Mouse (Mus musculus) midbrain, embryonic 13.5 days (tissue): ENCODE results near the gene Tex26. TPM values are rescaled to one million over a fixed set of nuclear protein-coding genes. Genes with fewer than 3 reads are reported as not detected.

ENCODE experiments used
- ATAC-seq: fragments of 200-750 bp; cut with Nextera tagmentation; 2 replicates; pipeline ENCODE4 v1.8.0; 2017; ENCODE audit warnings: mild to moderate bottlenecking, moderate TSS enrichment, moderate library complexity
- H3K27ac ChIP-seq: fragments of 300-500 bp; sonication (generic); 2 replicates; pipeline ENCODE4 v1.5.1; 2015; ENCODE audit warnings: inconsistent platforms, mild to moderate bottlenecking, moderate library complexity
- H3K27me3 ChIP-seq: fragments of 300-500 bp; sonication (generic); 2 replicates; pipeline ENCODE4 v1.6.1; 2015; ENCODE audit warnings: mild to moderate bottlenecking, inconsistent platforms
- H3K36me3 ChIP-seq: fragments of 300-500 bp; sonication (generic); 2 replicates; pipeline ENCODE4 v1.6.1; 2015; ENCODE audit warnings: mild to moderate bottlenecking, inconsistent platforms
- H3K4me1 ChIP-seq: fragments of 300-500 bp; sonication (generic); replicated peaks from 2 replicates; pipeline ENCODE4 v1.6.1; 2015; ENCODE audit warnings: inconsistent platforms
- H3K4me2 ChIP-seq: fragments of 300-500 bp; sonication (generic); replicated peaks from 2 replicates; pipeline ENCODE4 v1.6.1; 2015; ENCODE audit warnings: moderate library complexity, mild to moderate bottlenecking, inconsistent platforms
- H3K4me3 ChIP-seq: fragments of 300-500 bp; sonication (generic); replicated peaks from 2 replicates; pipeline ENCODE4 v1.5.1; 2015; ENCODE audit warnings: mild to moderate bottlenecking, inconsistent platforms
- H3K9ac ChIP-seq: fragments of 300-500 bp; sonication (generic); replicated peaks from 2 replicates; pipeline ENCODE4 v1.6.1; 2015; ENCODE audit warnings: mild to moderate bottlenecking, inconsistent platforms
- H3K9me3 ChIP-seq: fragments of 300-500 bp; sonication (generic); 2 replicates; pipeline ENCODE4 v1.6.1; 2016; ENCODE audit warnings: mild to moderate bottlenecking, inconsistent platforms
- WGBS: fragments of 180-500 bp; shearing (Covaris S2); methylation state at CpG from one replicate; pipeline ENCODE4 v1.1.7; 2015; 5-methylcytosine and 5-hydroxymethylcytosine counted together
- polyA plus RNA-seq: library from polyadenylated mRNA; unstranded; fragments of >200 nt; fragmentation: Nextera tagmentation; extraction: Ambion mirVana; gene quantifications from 2 replicates; pipeline ENCODE4 v1.2.1, GENCODE M21; 2015

The Tex26 gene
- polyA plus RNA-seq, 1 experiment from 2014 or later, result 2.3 TPM

DNA sequence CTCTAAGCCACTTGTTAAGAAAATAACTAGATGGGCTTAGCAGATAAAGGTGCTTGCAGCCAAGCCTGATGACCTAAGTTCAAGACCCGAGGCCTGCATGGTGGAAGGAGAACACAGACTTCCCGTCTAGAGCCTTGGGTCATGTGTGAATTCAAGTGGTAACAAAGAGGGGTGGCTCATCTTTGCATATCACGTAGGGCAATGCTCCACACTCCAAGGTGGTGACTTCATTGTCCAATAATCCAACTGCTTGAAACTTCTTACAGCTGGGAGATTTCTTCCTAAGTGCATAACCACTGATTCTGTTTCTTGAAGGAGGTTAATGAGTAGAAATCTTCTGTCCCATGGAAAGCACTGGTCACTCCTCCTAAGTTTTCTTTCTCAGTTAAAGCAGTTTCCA is 22.6 kb downstream of the Tex26 start:
- WGBS, result 80% methylated on average over 3 of the region's 3 CpGs
- no peak for ATAC-seq
- no peak overlapping the region for H3K4me3 ChIP-seq

GRCm38 (mm10) chr5:149465305-149465704 is 25.8 kb downstream of the Tex26 start:
- H3K27me3 ChIP-seq, result 0 out of 2 replicates have a peak, but pooled peaks cover 3% of the 10 kb centered on the region
- no peak overlapping the region for H3K4me2 ChIP-seq
- WGBS, result 44% methylated on average over 5 of the region's 5 CpGs
- no peak overlapping the region for H3K4me3 ChIP-seq
- no peak overlapping the region for H3K27ac ChIP-seq
- ATAC-seq, result no peak
- H3K9me3 ChIP-seq, result no peaks in the 10 kb centered on the region
- no peaks in the 10 kb centered on the region for H3K36me3 ChIP-seq
- H3K4me1 ChIP-seq, result peaks cover 7% of the 10 kb centered on the region; the same call in 1 of the 2 replicates
- no peak overlapping the region for H3K9ac ChIP-seq

More for the DNA sequence above, 22.6 kb downstream of the Tex26 start:
- no peaks in the 10 kb centered on the region for H3K9me3 ChIP-seq
- H3K27me3 ChIP-seq, result 0 out of 2 replicates have a peak, but pooled peaks cover 3% of the 10 kb centered on the region
- no peak overlapping the region for H3K27ac ChIP-seq
- H3K36me3 ChIP-seq, result no peaks in the 10 kb centered on the region
- H3K4me2 ChIP-seq, result no peak overlapping the region
- H3K9ac ChIP-seq, result no peak overlapping the region
- peaks cover 16% of the 10 kb centered on the region; the same call in 1 of the 2 replicates for H3K4me1 ChIP-seq

DNA sequence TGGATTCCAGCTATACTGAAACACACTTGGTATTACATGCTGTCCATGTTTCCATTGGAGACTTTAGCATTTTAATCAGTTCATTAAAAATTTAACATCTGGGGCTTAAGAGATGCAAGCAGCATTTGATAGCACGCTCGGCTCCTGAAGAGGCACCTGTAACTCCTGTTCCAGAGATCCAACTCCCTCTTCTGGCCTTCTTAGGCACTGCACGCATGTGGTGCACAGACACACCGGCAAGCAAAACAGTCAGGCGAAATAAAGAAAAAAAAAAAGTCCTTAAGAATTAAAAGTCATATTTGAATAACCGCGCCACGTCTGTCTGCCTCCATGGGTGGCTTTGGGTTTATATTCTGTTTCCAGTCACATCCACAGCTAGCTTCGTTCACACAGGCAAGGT is 34.7 kb downstream of the Tex26 start:
- Histone ChIP-seq H3K4me3 (no peak overlapping the region), H3K36me3 (no peaks in the 10 kb centered on the region), H3K9ac (no peak overlapping the region), H3K9me3 (peaks cover 6% of the 10 kb centered on the region; the same call in 1 of the 2 replicates), H3K4me1 (no peaks in the 10 kb centered on the region), H3K4me2 (no peak overlapping the region), H3K27ac (no peak overlapping the region), H3K27me3 (no peaks in the 10 kb centered on the region)
- 94% methylated on average over 9 of the region's 9 CpGs for WGBS
- no peak for ATAC-seq

DNA sequence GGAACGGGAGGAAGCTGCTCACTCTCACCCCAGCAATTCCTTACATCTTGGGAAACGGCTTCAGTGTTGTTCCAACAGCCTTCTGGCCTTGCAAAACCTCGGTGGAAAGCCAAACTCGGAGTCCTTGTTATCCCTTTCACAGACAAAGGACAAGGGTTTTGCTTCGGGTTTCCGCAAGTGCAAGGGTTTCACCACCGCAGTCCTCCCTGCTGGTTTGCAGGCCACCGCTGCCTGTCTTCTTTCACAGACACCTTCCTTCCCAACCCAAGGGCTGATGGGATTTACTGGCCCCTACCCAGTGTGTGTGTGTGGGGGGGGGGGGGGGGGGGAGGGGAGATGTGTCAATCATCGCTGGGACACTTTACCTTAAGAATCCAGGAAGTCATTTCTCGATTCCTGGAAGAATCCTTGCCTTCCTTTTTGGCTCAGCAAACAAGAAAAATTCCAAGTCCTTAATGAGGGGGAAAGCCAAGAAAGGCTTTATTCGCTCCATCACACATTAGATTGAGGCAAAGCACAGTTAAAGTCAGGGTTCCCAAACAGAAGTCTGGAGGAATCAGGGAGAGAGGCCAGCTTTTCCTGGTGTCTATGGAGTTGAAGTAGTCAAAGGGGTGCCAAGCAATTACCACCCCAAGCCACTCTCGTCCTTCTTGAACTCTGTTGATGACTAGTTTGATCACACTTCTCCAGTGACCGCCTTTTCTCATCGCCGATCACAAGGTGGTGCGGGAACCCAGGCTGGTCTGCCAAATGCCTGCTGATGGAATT is 35.4 kb downstream of the Tex26 start:
- no peaks in the 10 kb centered on the region for H3K36me3 ChIP-seq
- H3K4me3 ChIP-seq, result no peak overlapping the region
- ATAC-seq, result no peak
- peaks cover 6% of the 10 kb centered on the region; the same call in 1 of the 2 replicates for H3K9me3 ChIP-seq
- no peak overlapping the region for H3K9ac ChIP-seq
- no peaks in the 10 kb centered on the region for H3K27me3 ChIP-seq
- WGBS, result 88% methylated on average over 16 of the region's 16 CpGs
- H3K27ac ChIP-seq, result no peak overlapping the region
- H3K4me1 ChIP-seq, result no peaks in the 10 kb centered on the region
- H3K4me2 ChIP-seq, result no peak overlapping the region

DNA sequence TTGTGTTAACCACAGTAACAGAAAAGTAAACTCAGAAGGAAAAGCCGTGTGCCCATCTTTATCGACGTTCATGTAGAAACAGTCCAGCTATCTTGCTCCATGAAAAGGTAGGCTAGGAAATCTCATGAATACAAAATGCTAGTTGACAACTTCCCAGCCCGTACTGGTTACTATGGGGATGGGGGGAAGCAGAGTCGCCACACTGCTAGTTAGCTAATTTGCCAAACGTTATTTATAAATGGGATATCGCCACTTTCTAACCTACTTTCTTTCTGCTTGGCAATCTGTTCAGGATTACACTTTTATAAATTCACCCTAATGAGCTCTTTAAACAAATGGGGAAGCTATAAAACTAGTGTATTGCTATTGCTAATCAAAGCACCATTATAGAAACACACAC is 42.5 kb downstream of the Tex26 start:
- Histone ChIP-seq H3K9ac (no peak overlapping the region), H3K4me1 (0 out of 2 replicates have a peak, but pooled peaks cover 4% of the 10 kb centered on the region), H3K9me3 (no peaks in the 10 kb centered on the region), H3K27me3 (peaks cover 13% of the 10 kb centered on the region; the same call in 1 of the 2 replicates), H3K4me3 (no peak overlapping the region), H3K4me2 (no peak overlapping the region), H3K27ac (no peak overlapping the region), H3K36me3 (no peaks in the 10 kb centered on the region)
- WGBS, result 87% methylated on average over 7 of the region's 7 CpGs
- no peak for ATAC-seq

DNA sequence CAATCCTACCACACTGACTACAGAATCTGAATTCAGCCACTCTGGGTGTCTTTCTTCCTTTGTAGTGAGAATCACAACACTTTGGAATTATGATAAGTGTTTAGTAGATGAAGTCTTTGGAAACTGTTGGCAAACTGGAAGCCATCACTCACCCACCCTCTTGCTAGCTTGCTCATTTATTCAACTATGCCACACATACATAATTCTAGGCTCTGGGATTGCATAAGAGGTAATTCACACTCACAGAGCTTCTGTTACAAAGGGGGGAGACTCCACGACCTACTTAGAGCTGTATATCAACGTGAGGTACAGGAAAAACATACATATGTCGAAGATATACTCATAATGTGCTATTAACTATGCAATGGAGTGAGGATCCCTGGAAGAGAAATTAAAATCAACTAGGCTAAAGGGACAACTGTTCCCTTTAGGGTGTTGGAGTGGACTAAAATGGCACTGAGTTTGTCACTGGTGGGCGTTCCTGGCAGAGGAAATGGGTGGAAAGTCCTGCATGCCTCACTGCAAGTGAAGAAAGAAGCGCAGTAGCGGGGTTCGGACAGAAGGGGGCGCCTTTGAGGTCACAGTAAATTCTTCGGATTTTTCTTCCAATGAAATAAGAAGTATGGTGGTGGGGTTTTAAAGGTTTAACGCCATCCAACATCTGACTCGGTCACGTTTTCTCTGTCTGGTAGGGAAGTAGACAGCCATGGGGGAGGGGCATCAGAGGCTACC is 44.0 kb downstream of the Tex26 start:
- 75% methylated on average over 12 of the region's 12 CpGs for WGBS
- ATAC-seq, result no peak
- H3K36me3 ChIP-seq, result no peaks in the 10 kb centered on the region

DNA sequence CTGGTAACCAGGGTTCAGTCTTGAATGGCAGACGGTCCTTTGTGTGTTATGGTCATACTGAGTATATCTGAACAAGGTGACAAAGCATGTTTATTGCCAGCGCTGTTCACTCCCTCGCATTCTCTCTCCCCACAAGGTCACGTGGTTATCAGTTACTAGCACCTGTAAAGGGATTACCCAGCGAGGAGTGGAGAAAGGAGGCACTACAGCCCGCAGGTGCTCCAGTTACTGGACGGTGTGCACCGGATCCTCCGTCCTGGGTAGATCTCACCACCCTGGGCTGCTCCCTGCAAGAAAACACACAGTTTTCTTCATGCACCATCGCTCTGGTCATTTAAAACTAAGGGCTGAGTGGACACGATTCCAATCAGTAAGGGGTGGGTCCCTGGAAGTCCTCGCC is 44.8 kb downstream of the Tex26 start:
- H3K4me2 ChIP-seq, result no peak overlapping the region
- H3K4me3 ChIP-seq, result no peak overlapping the region
- WGBS, result 79% methylated on average over 12 of the region's 12 CpGs
- no peak overlapping the region for H3K9ac ChIP-seq
- peaks cover 15% of the 10 kb centered on the region; the same call in 1 of the 2 replicates for H3K27me3 ChIP-seq
- H3K27ac ChIP-seq, result peak overlapping the region; percentile 39; the same call in 1 of the 2 replicates
- H3K9me3 ChIP-seq, result no peaks in the 10 kb centered on the region
- H3K36me3 ChIP-seq, result no peaks in the 10 kb centered on the region
- no peak for ATAC-seq
- peaks cover 22% of the 10 kb centered on the region for H3K4me1 ChIP-seq

More for the DNA sequence above, 44.0 kb downstream of the Tex26 start:
- Histone ChIP-seq H3K27me3 (peaks cover 15% of the 10 kb centered on the region; the same call in 1 of the 2 replicates), H3K4me3 (no peak overlapping the region), H3K9ac (no peak overlapping the region), H3K4me2 (no peak overlapping the region), H3K27ac (no peak overlapping the region), H3K9me3 (no peaks in the 10 kb centered on the region), H3K4me1 (peaks cover 15% of the 10 kb centered on the region)

DNA sequence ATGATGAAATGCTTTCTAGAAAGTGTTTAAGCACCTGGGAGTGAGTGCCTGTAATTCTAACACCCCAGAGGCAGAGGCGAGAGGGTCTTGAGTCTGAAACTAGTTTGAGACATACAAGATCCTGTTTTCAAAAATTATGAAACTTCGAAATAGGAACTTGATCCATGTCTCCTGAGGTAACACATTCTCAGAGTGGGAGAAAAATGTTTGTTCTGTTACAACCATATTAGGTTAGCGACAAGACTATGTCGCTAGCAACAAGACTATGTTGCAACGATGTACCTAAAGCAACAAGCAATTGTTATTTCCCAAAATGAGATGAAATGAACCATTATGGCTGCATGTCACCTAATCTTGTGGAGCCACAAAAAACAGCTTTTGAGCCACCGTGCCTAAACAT is 46.0 kb downstream of the Tex26 start:
- H3K27me3 ChIP-seq, result peaks cover 15% of the 10 kb centered on the region; the same call in 1 of the 2 replicates
- no peak overlapping the region for H3K4me3 ChIP-seq
- peaks cover 33% of the 10 kb centered on the region for H3K4me1 ChIP-seq
- no peaks in the 10 kb centered on the region for H3K9me3 ChIP-seq
- no peak overlapping the region for H3K9ac ChIP-seq
- 0 out of 2 replicates have a peak overlapping the region, but pooled peaks have one; percentile 39 for H3K27ac ChIP-seq
- H3K4me2 ChIP-seq, result no peak overlapping the region
- no peak for ATAC-seq
- WGBS, result 89% methylated on average over 6 of the region's 6 CpGs
- H3K36me3 ChIP-seq, result no peaks in the 10 kb centered on the region

DNA sequence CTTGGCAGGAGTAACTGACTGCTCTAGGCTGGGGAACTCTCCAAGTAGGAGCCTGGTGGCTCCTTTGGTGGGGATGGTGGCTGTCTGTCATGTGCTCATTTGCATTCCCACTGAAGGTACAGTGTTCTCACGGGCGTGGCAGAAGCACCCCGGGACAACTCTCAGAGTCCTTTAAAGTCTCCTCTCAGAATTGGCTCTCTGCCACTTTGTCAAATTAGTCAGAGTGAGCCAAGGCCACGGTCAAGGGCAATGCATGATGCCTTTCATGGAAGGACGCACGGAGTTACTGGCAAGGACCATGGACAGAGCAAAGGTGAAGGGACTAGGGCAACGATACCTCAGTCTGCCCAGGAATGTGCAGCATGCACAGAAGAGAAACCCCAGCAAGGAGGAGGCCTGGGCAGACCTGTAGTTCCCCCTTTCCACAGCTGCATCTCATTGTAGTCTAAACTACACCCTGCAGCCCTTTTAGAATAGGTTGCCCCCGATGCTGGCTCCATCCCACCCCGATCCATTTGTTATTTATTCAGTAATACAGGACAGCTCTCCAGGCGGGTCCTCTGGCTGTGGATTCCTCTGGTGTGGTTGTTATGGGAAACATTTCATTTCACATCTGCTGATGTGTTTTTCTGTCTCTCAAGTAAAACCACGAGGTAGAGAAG is 49.0 kb downstream of the Tex26 start:
- Histone ChIP-seq H3K4me2 (peak overlapping the region; percentile 51), H3K9ac (peak overlapping the region; percentile 40), H3K36me3 (no peaks in the 10 kb centered on the region), H3K9me3 (no peaks in the 10 kb centered on the region), H3K4me3 (0 out of 2 replicates have a peak overlapping the region, but pooled peaks have one; percentile 33), H3K27ac (peak overlapping the region; percentile 97), H3K27me3 (peaks cover 14% of the 10 kb centered on the region; the same call in 1 of the 2 replicates), H3K4me1 (peaks cover 41% of the 10 kb centered on the region)
- WGBS, result 6% methylated on average over 11 of the region's 11 CpGs
- peak; percentile 83 for ATAC-seq

DNA sequence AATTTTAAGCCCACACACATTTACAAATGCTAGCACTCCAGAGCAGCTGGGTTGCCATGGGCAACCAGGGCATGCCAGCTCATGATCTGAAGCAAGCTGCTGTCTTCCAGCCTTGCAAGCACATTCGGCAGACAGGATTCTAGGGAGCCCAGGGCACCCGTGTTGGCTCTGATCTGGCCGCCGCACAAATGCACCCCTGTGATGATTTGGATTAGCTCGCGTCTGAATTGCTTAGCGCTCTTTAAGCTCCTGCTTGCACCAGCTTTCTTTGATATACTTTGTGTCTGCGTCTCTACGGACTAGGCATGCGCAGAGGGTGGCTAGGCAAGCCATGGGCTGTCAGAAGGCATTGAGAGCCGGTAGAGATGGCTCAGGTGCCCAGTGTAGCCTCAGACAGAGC is 49.7 kb downstream of the Tex26 start:
- Histone ChIP-seq H3K4me2 (peak overlapping the region; percentile 51), H3K27ac (peak overlapping the region; percentile 97), H3K27me3 (peaks cover 17% of the 10 kb centered on the region; the same call in 1 of the 2 replicates), H3K4me3 (peak overlapping the region; percentile 33), H3K36me3 (no peaks in the 10 kb centered on the region), H3K4me1 (peaks cover 41% of the 10 kb centered on the region), H3K9ac (peak overlapping the region; percentile 40; the same call in 1 of the 2 replicates), H3K9me3 (no peaks in the 10 kb centered on the region)
- ATAC-seq, result peak; percentile 95
- WGBS, result 3% methylated on average over 11 of the region's 11 CpGs

- peaks cover 37% of the 10 kb centered on the region for H3K4me1 ChIP-seq
- peak overlapping the region; percentile 97 for H3K27ac ChIP-seq
- no peak overlapping the region for H3K4me3 ChIP-seq
- no peaks in the 10 kb centered on the region for H3K36me3 ChIP-seq
- H3K9ac ChIP-seq, result no peak overlapping the region
- no peak for ATAC-seq
- 51% methylated on average over 15 of the region's 15 CpGs for WGBS
- peaks cover 13% of the 10 kb centered on the region; the same call in 1 of the 2 replicates for H3K27me3 ChIP-seq
- H3K9me3 ChIP-seq, result no peaks in the 10 kb centered on the region
- H3K4me2 ChIP-seq, result no peak overlapping the region
Measured at GRCm38 (mm10) chr5:149490275-149490674, 50.8 kb downstream of the Tex26 start.
